Mouse (Mus musculus) small intestine, adult 2 months (tissue): Measurements from ENCODE around the gene Hinfp.

Experiments used
- CTCF ChIP-seq: fragments of 200-500 bp; IDR thresholded peaks from 2 replicates; pipeline ENCODE4 v1.5.1; 2012; ENCODE audit warnings: low read depth, mild to moderate bottlenecking, control low read depth, inconsistent platforms, low read length, moderate library complexity, mixed read lengths; ENCODE audit not compliant: insufficient replicate concordance, insufficient read length; ENCODE audit errors: extremely low read depth
- POLR2A ChIP-seq: fragments of 200-500 bp; IDR thresholded peaks from 2 replicates; pipeline ENCODE4 v1.6.1; 2012; ENCODE audit warnings: low read depth, mild to moderate bottlenecking, control low read depth, inconsistent platforms, low read length, moderate library complexity

DNA sequence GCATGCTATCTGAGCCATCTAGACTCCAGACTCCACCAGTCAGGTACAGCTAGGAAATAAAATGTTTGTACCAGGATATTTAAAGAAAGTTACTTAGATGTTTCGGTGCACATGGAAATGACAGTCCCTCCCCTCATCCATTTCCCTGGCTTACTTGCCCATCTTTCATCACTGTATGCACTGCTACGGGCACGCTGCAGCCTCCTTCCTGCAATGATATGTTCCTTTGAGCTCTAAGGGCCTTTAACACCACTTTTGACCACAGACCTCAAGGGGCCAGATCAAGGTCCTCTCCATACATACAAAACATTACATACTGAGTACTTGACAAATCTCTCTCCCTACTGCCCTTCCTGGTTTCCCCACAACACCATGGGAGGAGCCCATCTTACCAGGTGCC lies 31.5 kb upstream of the Hinfp start:
- TF ChIP-seq CTCF: no peak
- TF ChIP-seq POLR2A: no peak
